Mouse (Mus musculus) small intestine, adult 2 months (tissue): ENCODE results near the gene Cdk5r1.

ENCODE experiments used
- CTCF ChIP-seq: fragments of 200-500 bp; IDR thresholded peaks from 2 replicates; pipeline ENCODE4 v1.5.1; 2012; ENCODE audit warnings: low read depth, mild to moderate bottlenecking, control low read depth, inconsistent platforms, low read length, moderate library complexity, mixed read lengths; ENCODE audit not compliant: insufficient replicate concordance, insufficient read length; ENCODE audit errors: extremely low read depth
- POLR2A ChIP-seq: fragments of 200-500 bp; IDR thresholded peaks from 2 replicates; pipeline ENCODE4 v1.6.1; 2012; ENCODE audit warnings: low read depth, mild to moderate bottlenecking, control low read depth, inconsistent platforms, low read length, moderate library complexity

GRCm38 (mm10) chr11:80494852-80495251 lies 18.0 kb downstream of the Cdk5r1 start:
- no peak for TF ChIP-seq CTCF
- no peak for TF ChIP-seq POLR2A
